Mouse (Mus musculus): ENCODE results near the gene Col20a1. TPM values are rescaled to one million over a fixed set of nuclear protein-coding genes. Genes with fewer than 3 reads are reported as not detected.

The Col20a1 gene
- 1 to 10 TPM; 1.3 to 3.0 TPM for total RNA-seq (2021)

DNA sequence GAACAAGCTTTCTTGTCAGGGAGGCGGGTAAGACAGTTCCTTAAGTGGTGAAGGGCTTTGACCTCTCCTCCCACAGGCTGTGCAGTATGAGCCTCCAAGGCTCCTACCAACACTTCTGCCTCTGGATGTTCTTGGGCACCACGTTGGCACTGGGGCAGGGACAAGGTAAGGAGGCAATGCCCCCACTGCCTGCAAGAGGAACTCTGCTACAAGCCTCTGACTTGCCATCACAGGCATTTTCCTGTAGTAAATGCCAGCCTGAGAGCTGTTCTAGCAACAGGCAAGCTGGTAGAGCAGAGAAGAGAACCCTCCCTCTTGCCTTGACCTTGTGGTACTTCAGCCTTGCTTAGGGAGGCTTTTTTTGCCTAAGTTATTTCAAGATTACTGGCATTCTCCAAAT is at the start of gene Col20a1:
Gene Col20a1 (plus strand): TSS at position 87 of the 400 bp plus-strand sequence.
- no peak for DNase-seq (ENCODE audit: extremely low spot score in 1 of 2, low spot score in 1 of 2)

DNA sequence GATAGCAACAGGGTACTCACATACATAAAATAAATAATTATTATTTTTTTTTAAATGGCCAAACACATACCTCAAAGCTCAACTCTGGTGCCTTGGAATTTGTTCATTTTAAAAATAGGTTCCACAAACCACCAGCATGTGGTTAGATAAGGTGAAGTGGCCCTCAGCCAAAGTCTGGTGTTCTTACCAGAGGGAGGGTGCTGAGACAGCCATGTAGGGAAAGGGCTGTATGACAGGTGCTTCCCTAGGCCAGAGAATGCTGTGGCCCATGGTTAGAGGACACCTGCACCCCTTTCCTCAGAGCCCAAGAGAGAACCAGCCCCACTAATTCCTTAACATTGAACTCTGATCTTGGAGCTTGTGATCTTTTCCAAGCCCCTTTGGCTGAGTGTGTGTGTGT is 46.1 kb upstream of the Col20a1 start:
- DNase-seq (ENCODE audit: extremely low spot score in 1 of 2, low spot score in 1 of 2): no peak

DNA sequence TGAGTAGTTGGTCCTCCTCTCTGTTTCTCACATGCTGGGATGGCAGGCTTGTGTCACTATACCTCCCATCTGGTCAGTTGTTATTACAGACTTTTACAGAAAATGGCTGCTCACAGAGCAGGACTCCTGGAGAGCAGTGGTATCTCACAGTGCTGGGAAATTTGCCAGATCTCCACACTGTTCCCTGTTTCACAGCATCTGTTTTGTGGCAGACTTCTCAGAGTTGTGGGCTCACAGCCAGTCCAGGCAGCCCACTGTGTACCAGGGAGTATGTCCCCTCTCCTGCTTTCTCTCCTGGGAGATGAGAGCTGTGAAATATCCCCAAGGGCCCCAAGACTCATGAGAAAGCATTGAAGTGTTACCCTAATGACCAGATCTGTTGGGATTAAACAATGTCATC is 44.5 kb upstream of the Col20a1 start:
- DNase-seq (ENCODE audit: extremely low spot score in 1 of 2, low spot score in 1 of 2): no peak

DNA sequence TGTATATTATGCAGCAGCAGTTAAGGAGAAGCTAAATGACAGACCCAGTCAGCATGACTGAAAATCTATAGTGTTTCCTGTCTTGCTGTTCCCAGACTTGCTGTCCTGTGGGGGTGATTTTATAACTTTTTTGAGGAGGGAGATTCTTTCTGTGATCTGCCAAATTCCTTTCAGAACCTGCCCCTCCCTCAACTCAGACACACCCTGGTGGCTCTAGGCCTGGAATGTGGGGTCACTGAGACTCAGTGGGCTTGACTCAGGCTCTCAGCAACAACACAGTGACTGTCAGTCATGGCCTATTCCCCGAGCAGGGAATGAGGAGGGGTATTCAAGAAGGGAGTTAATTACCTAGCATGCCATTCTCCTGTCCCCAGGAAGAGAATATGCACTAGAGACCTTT is 36.4 kb upstream of the Col20a1 start:
- DNase-seq (ENCODE audit: extremely low spot score in 1 of 2, low spot score in 1 of 2): no peak

DNA sequence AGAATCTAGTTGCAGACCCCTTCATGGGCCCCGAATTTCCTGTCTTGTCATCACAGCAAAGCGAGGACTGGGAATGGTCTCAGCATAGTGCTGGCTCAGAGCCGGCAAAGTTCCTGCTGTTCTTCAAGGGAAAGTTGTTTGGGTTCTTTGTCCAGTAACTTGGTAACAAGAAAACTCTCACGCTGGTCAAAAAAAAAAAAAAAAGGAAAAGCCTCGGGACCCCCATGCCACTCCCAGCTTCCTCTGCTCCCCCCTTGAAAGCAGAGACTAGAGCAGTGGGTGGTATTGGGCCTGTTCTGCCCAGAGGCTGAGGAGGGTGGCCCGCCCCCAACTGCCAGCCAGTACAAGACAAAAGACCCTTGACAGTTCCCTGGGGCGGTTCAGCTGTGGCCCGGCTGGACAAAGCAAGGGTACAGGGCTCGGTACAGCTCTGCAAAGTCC is 33.6 kb upstream of the Col20a1 start:
- no peak for DNase-seq (ENCODE audit: extremely low spot score in 1 of 2, low spot score in 1 of 2)

DNA sequence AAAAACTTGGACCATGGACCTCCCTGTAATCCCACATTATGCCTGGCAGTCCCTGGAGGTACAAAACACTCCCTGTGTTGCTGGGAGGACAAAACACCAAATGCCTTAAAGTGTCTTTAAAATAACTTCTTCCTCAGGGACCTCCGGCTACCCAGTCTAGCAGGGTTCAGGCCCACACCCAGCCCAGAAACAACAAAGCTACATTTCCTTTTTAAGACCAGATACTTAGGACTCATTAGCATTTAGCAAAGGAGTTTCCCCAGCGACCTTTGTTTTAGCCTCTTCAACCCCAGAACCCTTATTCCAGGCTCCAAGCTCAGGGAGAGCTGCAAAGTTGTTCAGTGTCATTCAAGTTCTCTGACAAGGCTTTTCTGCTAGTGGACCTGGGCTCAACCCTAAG is 32.7 kb upstream of the Col20a1 start:
- DNase-seq (ENCODE audit: extremely low spot score in 1 of 2, low spot score in 1 of 2): no peak

DNA sequence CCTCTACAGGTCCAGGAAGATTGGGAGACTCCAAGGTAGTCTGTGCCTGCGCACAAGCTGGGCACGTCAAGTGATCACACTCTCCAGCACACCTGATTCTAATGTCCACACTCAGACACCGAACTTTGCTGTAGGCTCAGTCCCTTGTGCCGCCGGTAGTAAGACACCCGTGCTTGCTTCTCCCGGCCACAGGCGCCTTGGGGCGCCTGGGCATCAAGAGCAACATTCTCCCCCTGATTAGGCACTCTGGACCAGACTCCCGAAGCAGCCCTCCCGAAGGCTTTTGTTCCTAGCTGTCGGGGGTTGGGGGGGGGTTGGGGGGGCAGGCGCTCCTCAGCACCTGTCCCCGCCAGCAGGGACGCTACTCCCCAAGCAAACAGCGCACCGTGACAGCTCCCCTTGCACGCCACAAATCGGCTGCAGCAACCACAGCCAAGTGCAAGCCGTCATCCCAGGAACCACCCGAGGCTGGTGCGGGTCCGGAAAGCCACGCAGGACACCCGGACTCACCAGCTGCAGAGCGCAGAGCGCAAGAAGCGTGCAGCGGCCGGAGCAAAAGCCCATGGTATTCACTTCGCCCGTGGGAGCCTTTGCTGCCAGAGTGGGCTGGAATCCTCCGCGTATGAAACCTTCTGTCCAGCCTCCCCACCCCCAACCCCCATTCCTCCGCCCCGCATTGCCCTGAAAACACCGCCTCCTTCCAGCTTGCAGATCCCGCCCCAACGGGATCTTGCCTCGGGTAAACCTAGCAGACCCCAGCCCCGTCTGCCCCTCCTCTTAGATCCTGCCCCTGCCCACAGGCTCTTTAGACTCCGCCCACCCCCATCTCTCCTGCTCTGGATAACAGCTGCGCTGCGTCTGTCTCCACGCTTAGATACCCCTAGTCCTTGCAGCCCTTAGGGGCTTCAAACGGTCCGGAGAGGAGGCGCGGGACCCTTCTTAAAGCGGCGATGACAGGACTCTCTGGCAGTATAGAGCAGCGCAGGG is 32.0 kb upstream of the Col20a1 start, which contains the start of gene Nkain4:
Gene Nkain4 (minus strand): TSS at position 639 of the 987 bp plus-strand sequence.
- DNase-seq (ENCODE audit: extremely low spot score in 1 of 2, low spot score in 1 of 2): peak; percentile 36 to 48

DNA sequence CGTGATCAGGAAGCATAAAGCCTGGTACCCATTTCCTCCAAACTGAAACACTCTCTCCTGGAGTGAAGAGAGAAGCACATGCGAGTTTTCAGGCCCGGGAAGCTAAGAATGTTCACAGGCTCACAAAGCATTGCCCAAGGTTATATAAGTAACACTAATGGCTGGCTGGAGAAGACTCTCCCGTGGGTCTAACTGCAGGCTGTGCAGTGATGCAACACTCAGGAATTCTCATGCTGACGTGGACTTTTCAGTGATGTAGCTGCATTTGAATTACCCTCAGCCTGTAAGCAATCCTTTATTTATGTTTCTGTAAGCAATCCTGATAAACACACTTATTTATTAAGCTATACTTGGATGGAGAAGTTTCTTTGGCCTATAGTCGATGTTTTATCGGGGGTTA is 26.7 kb upstream of the Col20a1 start:
- DNase-seq (ENCODE audit: extremely low spot score in 1 of 2, low spot score in 1 of 2): no peak

DNA sequence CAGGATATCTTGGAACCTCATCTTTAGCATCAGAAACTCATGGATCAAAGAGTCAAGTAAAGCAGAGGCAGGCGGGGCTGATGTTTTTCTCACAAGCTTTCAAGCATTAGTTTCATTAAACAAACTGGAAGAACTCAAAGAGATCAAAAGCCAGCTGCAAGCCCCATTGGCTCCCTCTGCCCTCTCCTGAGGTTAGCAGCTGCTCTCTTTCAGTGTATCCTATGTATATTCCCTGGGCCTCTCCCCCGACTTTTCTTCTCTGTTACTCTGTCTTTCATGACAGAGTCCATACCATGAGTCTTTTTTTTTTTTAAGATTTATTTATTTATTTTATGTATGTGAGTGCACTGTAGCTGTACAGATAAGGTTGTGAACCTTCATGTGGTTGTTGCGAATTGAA is 26.1 kb upstream of the Col20a1 start:
- no peak for DNase-seq (ENCODE audit: extremely low spot score in 1 of 2, low spot score in 1 of 2)

DNA sequence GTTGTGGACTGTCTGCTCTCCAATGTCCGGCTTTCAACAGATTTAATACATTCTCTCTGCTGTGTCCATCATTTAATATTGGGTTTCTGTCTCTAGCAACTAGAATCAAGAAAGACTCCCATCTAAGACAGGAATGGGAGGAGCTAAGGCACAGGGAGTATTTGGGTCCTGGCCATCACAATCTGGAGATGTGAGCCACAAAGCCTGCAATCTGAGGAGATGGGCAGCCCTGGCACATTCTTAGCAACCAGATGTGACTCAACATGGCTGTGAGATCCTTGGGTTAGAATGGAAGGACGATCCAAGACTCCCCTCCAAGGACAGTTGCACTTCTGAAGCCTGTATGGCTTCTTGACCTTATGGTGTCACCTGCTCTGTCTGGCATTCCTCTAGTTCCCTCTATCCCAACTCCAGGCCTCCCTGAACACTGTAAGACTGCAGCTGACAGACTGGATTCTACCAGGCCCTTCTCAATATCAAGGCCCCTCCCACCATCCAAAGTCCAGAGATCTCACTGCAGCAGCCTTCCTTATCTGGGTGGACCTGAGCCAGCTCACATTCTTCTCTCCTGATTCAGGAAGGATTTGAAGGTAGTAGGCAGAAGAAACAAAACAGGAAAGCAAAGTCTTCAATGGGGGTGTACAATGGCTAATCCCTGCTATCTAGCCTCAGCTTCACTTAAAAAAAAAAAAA is 23.6 kb upstream of the Col20a1 start:
- DNase-seq (ENCODE audit: extremely low spot score in 1 of 2, low spot score in 1 of 2): no peak

DNA sequence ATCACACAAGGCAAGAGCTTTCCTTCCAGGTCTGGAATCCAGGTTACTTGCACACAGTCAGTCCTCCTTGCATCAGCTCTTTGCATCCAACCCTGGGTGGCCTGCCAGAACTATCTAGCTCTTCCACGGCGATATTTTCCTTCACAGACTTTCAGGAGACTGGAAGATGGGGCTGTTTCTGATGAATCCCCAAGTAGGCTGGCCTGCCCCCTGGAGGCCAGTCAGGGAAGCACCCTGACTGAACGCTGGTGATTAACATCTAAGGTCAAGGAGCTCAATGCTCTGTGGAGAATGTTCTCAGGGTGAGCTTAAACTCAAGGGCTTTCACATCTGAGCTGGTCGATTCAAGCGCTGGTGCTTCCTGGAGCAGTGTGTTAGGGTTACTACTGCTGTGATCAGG is 22.4 kb upstream of the Col20a1 start:
- peak; percentile 74 to 80 for DNase-seq (ENCODE audit: extremely low spot score in 1 of 2, low spot score in 1 of 2)

DNA sequence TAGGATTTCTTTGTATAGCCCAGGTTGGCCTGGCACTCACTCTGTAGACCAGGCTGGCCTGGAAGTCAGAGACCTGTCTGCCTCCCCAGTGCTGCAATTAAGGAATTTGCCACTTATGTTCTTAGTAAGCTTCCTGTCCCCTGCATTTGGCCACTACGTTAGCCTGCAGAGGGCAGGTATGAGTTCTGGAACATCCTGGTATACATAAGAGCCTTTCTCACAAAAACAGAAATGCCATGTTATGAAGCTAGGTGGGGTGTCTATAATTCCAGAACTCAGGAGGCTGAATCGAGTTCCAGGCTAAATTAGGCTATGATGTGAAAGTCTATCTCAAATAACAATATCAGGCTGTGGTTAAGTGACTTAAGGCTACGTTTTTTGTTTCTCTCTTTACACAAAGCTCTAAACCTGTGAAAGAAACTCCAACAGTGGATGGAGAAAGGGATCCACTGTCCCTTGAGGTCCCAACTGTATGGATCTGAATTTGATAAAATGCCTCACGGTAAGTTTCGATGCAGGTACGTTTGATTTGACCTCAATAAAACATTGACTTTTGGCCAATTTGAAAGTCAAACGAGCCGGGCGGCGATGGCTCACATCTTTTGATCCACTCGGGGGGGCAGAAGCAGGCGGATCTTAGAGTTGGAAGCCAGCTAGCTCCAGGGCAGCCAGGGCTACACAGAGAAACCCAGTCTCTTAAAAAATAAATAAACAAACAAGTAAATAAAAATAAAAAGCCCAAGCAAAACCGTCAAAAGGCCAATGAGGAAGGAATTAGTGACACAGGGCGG is 20.0 kb upstream of the Col20a1 start:
- DNase-seq (ENCODE audit: extremely low spot score in 1 of 2, low spot score in 1 of 2): no peak

DNA sequence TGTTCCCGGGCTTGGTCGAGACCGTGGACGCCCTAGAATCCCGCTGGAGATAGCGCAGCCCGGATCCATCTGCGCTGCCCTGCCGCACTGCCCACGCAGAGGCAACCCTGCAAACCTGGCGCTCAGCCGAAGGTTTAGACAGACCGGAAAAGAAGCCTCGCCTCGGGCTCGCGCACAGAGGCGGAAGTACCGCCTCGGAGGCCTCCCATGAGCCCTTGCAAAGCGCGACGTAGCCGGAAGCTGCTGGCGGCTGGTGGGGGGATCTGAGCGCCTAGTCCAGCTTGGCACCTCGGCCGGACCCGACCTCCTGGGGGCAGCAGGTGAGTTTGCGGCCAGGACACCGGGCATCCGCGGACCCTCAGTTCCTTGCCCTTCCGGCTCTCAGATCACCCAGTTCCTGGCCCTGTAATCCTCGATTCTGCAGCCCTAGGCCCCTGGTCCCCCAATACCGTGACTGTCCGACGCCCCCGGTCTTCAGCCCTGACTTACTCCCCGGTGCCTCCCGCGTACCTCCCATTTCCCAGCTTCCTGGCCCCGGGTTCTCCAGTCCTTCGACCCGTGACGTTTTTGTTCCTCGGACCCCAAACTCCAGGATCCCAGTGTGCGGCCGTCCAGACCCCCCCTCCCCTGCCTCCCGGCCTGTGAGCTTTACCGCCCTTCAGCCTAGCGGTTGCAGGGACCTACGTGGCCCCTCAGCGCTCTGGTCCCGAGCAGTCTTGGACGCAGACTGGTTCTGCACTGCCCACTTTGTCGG is 19.1 kb upstream of the Col20a1 start, which contains the start of gene Arfgap1:
Gene Arfgap1 (plus strand): TSS at position 216 of the 754 bp plus-strand sequence.
- peak; percentile 87 to 89 for DNase-seq (ENCODE audit: extremely low spot score in 1 of 2, low spot score in 1 of 2)

DNA sequence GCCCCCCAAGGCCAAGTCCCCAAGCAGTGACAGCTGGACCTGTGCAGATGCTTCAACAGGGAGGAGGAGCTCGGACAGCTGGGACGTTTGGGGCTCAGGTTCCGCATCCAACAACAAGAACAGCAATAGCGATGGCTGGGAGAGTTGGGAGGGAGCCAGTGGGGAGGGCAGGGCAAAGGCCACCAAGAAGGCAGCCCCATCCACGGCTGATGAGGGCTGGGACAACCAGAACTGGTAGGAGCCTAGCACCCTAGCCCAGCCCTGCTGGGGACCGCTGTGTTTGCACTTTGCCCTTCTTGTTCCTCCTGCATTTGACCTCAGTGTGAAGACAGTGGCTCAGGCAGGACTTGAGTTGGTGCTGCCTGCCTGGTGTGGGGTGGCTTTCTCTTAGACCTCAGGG is 5.2 kb upstream of the Col20a1 start:
- DNase-seq (ENCODE audit: extremely low spot score in 1 of 2, low spot score in 1 of 2): no peak

DNA sequence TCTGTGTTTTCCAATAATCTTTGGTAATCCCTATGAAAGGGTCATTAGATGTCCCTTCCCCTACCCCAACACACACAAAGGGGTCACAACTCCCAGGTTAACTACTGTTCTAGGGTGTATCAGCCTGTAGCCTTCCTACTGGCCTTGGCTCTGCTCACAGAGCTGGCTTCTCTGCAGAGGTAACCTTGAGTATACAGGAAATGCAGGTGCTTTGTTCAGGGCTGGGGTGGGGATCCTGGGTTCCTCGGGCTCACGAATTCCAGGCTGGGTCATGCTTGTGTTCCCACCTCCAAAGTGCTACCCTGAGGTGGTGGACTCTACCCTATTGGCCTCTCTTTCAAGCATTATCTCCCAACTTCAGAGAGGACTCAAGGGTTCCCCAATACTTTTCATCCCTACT is 700 bp upstream of the Col20a1 start:
- DNase-seq (ENCODE audit: extremely low spot score in 1 of 2, low spot score in 1 of 2): no peak

DNA sequence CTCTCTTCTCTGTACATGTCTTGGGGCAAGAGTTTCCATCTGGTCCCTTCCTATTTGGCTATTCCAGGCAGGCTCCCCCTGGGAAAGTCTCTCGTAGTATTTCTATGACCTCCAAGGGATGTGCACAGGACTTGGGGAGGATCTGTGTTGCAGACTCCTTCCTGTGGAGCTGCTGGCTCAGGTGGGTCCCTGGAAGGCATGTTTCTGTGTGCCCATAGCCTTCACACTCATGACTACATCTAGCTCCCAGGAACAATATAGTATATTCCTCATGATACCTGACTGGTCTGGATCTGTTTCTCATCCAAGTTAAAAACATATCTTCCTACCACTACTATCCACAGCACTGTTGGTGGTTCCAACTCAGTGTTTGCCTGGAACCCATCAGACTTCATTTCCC is 666 bp downstream of the Col20a1 start:
- DNase-seq (ENCODE audit: extremely low spot score in 1 of 2, low spot score in 1 of 2): no peak

DNA sequence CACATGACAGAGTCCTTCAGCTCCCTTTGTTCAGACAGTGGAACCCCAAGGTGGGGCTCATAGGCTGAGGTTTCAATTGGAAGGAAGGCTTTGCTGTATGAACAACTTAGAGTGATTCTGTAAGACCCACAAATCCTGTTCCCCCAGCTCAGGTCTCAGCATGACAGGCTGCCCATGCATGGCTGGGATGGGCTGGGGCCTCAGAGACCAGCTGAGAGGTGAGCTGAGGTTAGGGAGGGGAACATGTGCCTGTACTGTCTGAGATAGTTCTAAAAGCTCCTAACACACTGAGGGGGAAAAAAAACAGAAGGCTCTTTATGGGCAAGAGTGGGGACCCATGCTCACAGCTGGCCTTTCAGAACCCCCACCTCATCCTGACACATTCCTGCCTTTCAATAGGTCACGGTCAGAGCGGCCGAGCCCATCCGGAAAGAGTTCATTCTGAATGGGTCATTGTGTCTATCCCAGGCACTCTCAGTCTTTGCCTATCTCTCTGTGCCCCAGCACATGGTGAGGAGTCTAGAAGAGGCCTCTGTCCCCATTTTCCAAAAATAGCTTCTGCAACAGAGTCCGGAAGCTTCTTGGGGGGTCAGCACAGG is 1.2 kb downstream of the Col20a1 start:
- no peak for DNase-seq (ENCODE audit: extremely low spot score in 1 of 2, low spot score in 1 of 2)

DNA sequence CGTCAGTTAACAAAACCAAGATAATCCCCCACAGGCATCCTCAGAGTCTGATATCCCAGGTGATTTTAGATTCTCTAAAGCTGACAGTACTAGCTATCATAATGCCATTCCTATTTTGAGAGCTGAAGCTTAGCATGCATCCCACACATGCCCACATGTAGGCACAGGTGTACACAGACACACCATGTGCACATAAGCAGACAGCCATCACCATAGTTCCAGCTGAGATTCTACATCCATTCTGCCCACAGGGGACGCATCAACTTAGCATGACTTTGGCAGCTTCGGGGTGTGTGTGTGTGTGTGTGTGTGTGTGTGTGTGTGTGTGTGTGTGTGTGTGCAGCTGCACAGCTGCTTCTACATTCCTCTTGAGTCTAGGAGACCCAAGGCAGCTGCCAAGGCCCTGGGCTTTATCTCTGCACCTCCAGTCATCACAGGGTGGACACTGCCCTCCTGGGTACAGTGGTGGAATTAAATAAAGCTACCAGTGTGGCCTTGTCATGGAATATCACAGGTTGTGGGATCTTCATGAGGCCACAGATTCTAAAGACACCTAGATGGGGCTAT is 2.1 kb downstream of the Col20a1 start:
- DNase-seq (ENCODE audit: extremely low spot score in 1 of 2, low spot score in 1 of 2): no peak

DNA sequence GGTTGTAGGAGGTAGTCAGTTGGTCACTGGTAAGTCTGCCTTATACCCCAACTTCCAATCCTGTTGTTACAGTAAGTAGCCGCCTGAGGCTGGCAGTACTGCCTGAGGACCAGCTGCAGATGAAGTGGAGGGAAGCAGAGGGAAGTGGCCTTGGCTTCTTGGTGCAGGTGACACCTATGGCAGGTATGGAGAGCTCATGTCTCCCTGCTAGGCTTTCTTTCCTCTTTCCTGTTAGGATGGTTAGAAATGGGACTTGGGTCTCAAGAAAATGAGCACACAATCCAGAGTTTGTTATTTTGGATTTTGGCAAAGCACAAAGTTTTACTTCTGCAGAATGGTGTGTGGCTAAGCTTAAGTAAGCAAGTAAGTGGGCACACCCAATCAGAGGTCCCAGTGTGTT is 2.6 kb downstream of the Col20a1 start:
- no peak for DNase-seq (ENCODE audit: extremely low spot score in 1 of 2, low spot score in 1 of 2)
